Mouse (Mus musculus): Measurements from ENCODE around the gene Dusp27.

- TF ChIP-seq CTCF (IDR thresholded peaks at IDR 0.05; ENCODE audit: extremely low read depth, insufficient read length, insufficient replicate concordance, low read depth, low read length) (no peak), POLR2A (IDR thresholded peaks at IDR 0.05; ENCODE audit: low read depth, low read length) (no peak)
Measured at GRCm38 (mm10) chr1:166152034-166152433, 24.3 kb upstream of the Dusp27 start.

Measured in small intestine, adult 2 months (tissue).